Comparison of ENCODE assay signal across 25 mouse cellular contexts in the genomic region with DNA sequence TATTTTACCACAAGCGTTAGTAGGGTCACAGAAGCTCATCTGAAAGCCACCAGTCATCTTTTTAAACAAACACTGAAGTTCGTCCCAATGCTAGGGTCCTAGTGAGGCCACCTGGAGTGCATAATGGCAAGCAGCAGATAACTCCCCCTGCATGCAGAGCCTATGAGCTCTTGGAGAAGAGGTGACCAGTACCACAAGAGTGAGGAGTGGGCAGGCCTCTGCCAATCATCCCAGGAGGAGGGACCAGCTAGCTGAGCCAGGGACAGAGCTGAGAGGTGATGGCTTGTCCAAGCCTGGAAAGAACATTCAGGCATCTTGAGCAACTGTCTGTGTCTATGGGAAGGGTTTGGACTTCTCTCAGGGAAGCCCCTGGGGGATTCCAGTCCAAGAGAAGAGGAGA. TPM values are rescaled to one million over a fixed set of nuclear protein-coding genes. Genes with fewer than 3 reads are reported as not detected.
A peak's percentile ranks its signal among the peaks of the same experiment; 100 is the strongest.
DNase-seq lines count a peak whose midpoint lies in the region; ATAC-seq and TF ChIP-seq lines count a peak whose summit lies in the region.
"Had no signal": no experiment of that assay in that cellular context is flagged by ENCODE, and none has a peak within 500 bp of the region (broad histone marks: within the 10 kb centered on the region; RNA-seq: fewer than 3 reads in every experiment).

No protein-coding gene starts in this region.

- no peak for TF ChIP-seq POLR2A in small intestine, adult 2 months (IDR thresholded peaks at IDR 0.05; ENCODE audit: low read depth, low read length)

- H3K4me3 ChIP-seq in lung, embryonic 16.5 days (ENCODE audit: low read length), result no peak overlapping the region
- no peak overlapping the region for H3K4me3 ChIP-seq in intestine, embryonic 15.5 days (replicated peaks)
- no peak overlapping the region for H3K4me3 ChIP-seq in small intestine, adult 2 months (ENCODE audit: low read depth, low read length)
- H3K4me3 ChIP-seq in heart, embryonic 10.5 days, result no peak overlapping the region
- H3K4me3 ChIP-seq: forebrain, embryonic 10.5 days; forebrain, embryonic 13.5 days; heart, embryonic 12.5 days; heart, embryonic 15.5 days; hindbrain, embryonic 10.5 days; hindbrain, embryonic 13.5 days had no signal

- H3K9ac ChIP-seq in lung, embryonic 16.5 days (ENCODE audit: low read length), result no peak overlapping the region
- no peak overlapping the region for H3K9ac ChIP-seq in intestine, embryonic 15.5 days
- H3K9ac ChIP-seq: forebrain, embryonic 13.5 days; heart, embryonic 12.5 days; heart, embryonic 15.5 days; hindbrain, embryonic 13.5 days had no signal

- H3K4me2 ChIP-seq in lung, embryonic 16.5 days (ENCODE audit: low read depth, low read length), result no peak overlapping the region
- H3K4me2 ChIP-seq in intestine, embryonic 15.5 days (replicated peaks), result no peak overlapping the region
- H3K4me2 ChIP-seq: forebrain, embryonic 13.5 days; heart, embryonic 12.5 days; heart, embryonic 15.5 days; hindbrain, embryonic 13.5 days had no signal

- peak; percentile 42; the same call in 1 of the 2 replicates for ATAC-seq in lung, embryonic 16.5 days (ENCODE audit: low read depth)
- ATAC-seq in intestine, embryonic 15.5 days, result peak; percentile 13; the same call in 1 of the 2 replicates
- ATAC-seq: CD4-positive, CD25-positive, alpha-beta regulatory T cell, adult 4 months; forebrain, embryonic 13.5 days; forebrain, embryonic 16.5 days; hindbrain, embryonic 16.5 days had no signal

- peaks cover 4% of the 10 kb centered on the region; the same call in 1 of the 2 replicates for H3K9me3 ChIP-seq in lung, embryonic 16.5 days (ENCODE audit: control insufficient read depth, low read length)
- H3K9me3 ChIP-seq in intestine, embryonic 15.5 days, result no peaks in the 10 kb centered on the region
- peaks cover 3% of the 10 kb centered on the region; the same call in 1 of the 2 replicates for H3K9me3 ChIP-seq in heart, embryonic 10.5 days
- H3K9me3 ChIP-seq: forebrain, embryonic 13.5 days; heart, embryonic 15.5 days; hindbrain, embryonic 10.5 days had no signal

- DNase-seq in lung, postnatal 10 days, result no peak
- DNase-seq in adipocyte (ENCODE audit: low spot score), result peak; percentile 11
- DNase-seq in heart, embryonic 10.5 days (ENCODE audit: low spot score), result no peak
- DNase-seq: adrenal gland, adult 8-10 months; adrenal gland, postnatal 25 days; cerebellum, adult 11-12 months; cerebellum, adult 9-10 months; cerebellum, postnatal 14 days; gastrocnemius, postnatal 10 days; heart, adult 11 months; heart, postnatal 10 days; heart, postnatal 36 days had no signal

- peaks cover 6% of the 10 kb centered on the region for H3K4me1 ChIP-seq in lung, embryonic 16.5 days (replicated peaks; ENCODE audit: control insufficient read depth, insufficient read depth, low read length)
- no peaks in the 10 kb centered on the region for H3K4me1 ChIP-seq in intestine, embryonic 15.5 days (replicated peaks)
- H3K4me1 ChIP-seq in small intestine, adult 2 months (ENCODE audit: control insufficient read depth, insufficient read depth, insufficient read length, low read length), result peaks cover 33% of the 10 kb centered on the region
- peaks cover 14% of the 10 kb centered on the region for H3K4me1 ChIP-seq in heart, embryonic 10.5 days
- H3K4me1 ChIP-seq: forebrain, embryonic 10.5 days; forebrain, embryonic 13.5 days; heart, embryonic 15.5 days; hindbrain, embryonic 13.5 days had no signal

- no peaks in the 10 kb centered on the region for H3K36me3 ChIP-seq in lung, embryonic 16.5 days (ENCODE audit: control insufficient read depth, insufficient read depth, low read length)
- no peaks in the 10 kb centered on the region for H3K36me3 ChIP-seq in intestine, embryonic 15.5 days
- peaks cover 50% of the 10 kb centered on the region for H3K36me3 ChIP-seq in small intestine, adult 2 months (ENCODE audit: control insufficient read depth, insufficient read depth, low read length)
- H3K36me3 ChIP-seq in heart, embryonic 10.5 days, result no peaks in the 10 kb centered on the region
- H3K36me3 ChIP-seq: forebrain, embryonic 10.5 days; heart, embryonic 12.5 days; heart, embryonic 15.5 days; hindbrain, embryonic 10.5 days; hindbrain, embryonic 13.5 days had no signal

- peak overlapping the region; percentile 66 for H3K27ac ChIP-seq in lung, embryonic 16.5 days (ENCODE audit: low read length)
- peak overlapping the region; percentile 77; the same call in 1 of the 2 replicates for H3K27ac ChIP-seq in intestine, embryonic 15.5 days
- peak overlapping the region; percentile 86 for H3K27ac ChIP-seq in small intestine, adult 2 months (ENCODE audit: insufficient read depth, low read depth, low read length)
- H3K27ac ChIP-seq in heart, embryonic 10.5 days, result no peak overlapping the region
- H3K27ac ChIP-seq: forebrain, embryonic 10.5 days; forebrain, embryonic 13.5 days; heart, embryonic 15.5 days; hindbrain, embryonic 10.5 days; hindbrain, embryonic 13.5 days had no signal

- no peak for TF ChIP-seq CTCF in small intestine, adult 2 months (IDR thresholded peaks at IDR 0.05; ENCODE audit: extremely low read depth, insufficient read length, insufficient replicate concordance, low read depth, low read length)

- 29% methylated on average over 2 of the region's 2 CpGs for WGBS in lung, embryonic 16.5 days
- WGBS in intestine, embryonic 15.5 days, result 58% methylated on average over 2 of the region's 2 CpGs
- 57% methylated on average over 2 of the region's 2 CpGs for WGBS in small intestine, adult 2 months
- WGBS in heart, embryonic 10.5 days, result 54% methylated on average over 2 of the region's 2 CpGs

- no peaks in the 10 kb centered on the region for H3K27me3 ChIP-seq in lung, embryonic 16.5 days (ENCODE audit: control insufficient read depth, insufficient read depth, low read depth, low read length)
- H3K27me3 ChIP-seq in intestine, embryonic 15.5 days (replicated peaks), result no peaks in the 10 kb centered on the region
- H3K27me3 ChIP-seq in small intestine, adult 2 months (ENCODE audit: control insufficient read depth, insufficient read depth, low read length), result no peaks in the 10 kb centered on the region
- no peaks in the 10 kb centered on the region for H3K27me3 ChIP-seq in heart, embryonic 10.5 days (ENCODE audit: insufficient read depth, poor library complexity, severe bottlenecking)
- H3K27me3 ChIP-seq: forebrain, embryonic 13.5 days; heart, embryonic 12.5 days; heart, embryonic 15.5 days; hindbrain, embryonic 13.5 days had no signal

RNA-seq across cellular contexts. Expression of gene Cds1, which starts 37.0 kb away (rescaled TPM):
- 7.3 and 11.4 TPM in 2 replicates for polyA plus RNA-seq in lung, embryonic 16.5 days (2015; fragmentation: Nextera tagmentation; extraction: Ambion mirVana)
- polyA plus RNA-seq in intestine, embryonic 15.5 days (2015; fragmentation: Nextera tagmentation; extraction: Ambion mirVana), result 15.9 and 19.2 TPM in 2 replicates
- 39.8 and 112 TPM in 2 replicates for polyA plus RNA-seq in small intestine, adult 2 months (2012; rRNA removed)
- polyA plus RNA-seq in heart, embryonic 10.5 days (2016; fragmentation: Nextera tagmentation; extraction: Ambion mirVana), result 0.42 and 0.64 TPM in 2 replicates
- polyA plus RNA-seq: C2C12; CD4-positive, CD25-positive, alpha-beta regulatory T cell, adult 4 months had no signal
